Mouse (Mus musculus) brown adipose tissue, adult 24 weeks (tissue): ENCODE results near the gene Stk11. TPM values are rescaled to one million over a fixed set of nuclear protein-coding genes. Genes with fewer than 3 reads are reported as not detected.

Experiments used
- H3K27ac ChIP-seq: fragments of 200-500 bp; replicated peaks from 2 replicates; pipeline ENCODE4 v1.5.1; 2012; ENCODE audit warnings: low read depth, mild to moderate bottlenecking, low read length
- H3K4me1 ChIP-seq: fragments of 200-500 bp; 2 replicates; pipeline ENCODE4 v1.6.1; 2012; ENCODE audit warnings: low read length, mixed read lengths; ENCODE audit not compliant: control insufficient read depth, insufficient read depth, insufficient read length
- H3K4me3 ChIP-seq: fragments of 200-500 bp; 2 replicates; pipeline ENCODE4 v1.5.1; 2012; ENCODE audit warnings: low read depth, mild to moderate bottlenecking, low read length, moderate library complexity; ENCODE audit not compliant: insufficient read depth
- polyA plus RNA-seq: library from polyadenylated mRNA; stranded (reverse); fragments of >200 nt; gene quantifications from 2 replicates; pipeline ENCODE4 v1.2.4, GENCODE M21; 2012; ENCODE audit not compliant: missing spikeins, insufficient read depth, insufficient read length

Gene Stk11
- polyA plus RNA-seq, result 113 and 121 TPM in 2 replicates

GRCm38 (mm10) chr10:80115290-80115943 is at the start of gene Stk11:
Stk11 (plus strand) TSS chr10:80115803.
- Histone ChIP-seq H3K27ac (peak within 1 kb of the TSS; percentile 78), H3K4me3 (peak within 1 kb of the TSS; percentile 92), H3K4me1 (peaks cover 12% of the 10 kb centered on the region)

- peaks cover 33% of the 10 kb centered on the region for H3K4me1 ChIP-seq
- no peak overlapping the region for H3K27ac ChIP-seq
- H3K4me3 ChIP-seq, result no peak overlapping the region
Observed at GRCm38 (mm10) chr10:80069251-80069650, 46.4 kb upstream of the Stk11 start.

GRCm38 (mm10) chr10:80069948-80070450 is 45.6 kb upstream of the Stk11 start:
- Histone ChIP-seq H3K4me1 (peaks cover 40% of the 10 kb centered on the region), H3K27ac (no peak overlapping the region), H3K4me3 (no peak overlapping the region)

- H3K27ac ChIP-seq, result peak overlapping the region; percentile 80
- H3K4me3 ChIP-seq, result no peak overlapping the region
- H3K4me1 ChIP-seq, result peaks cover 44% of the 10 kb centered on the region
Observed at GRCm38 (mm10) chr10:80070837-80071515, 44.6 kb upstream of the Stk11 start.

- Histone ChIP-seq H3K4me3 (no peak overlapping the region), H3K4me1 (peaks cover 45% of the 10 kb centered on the region), H3K27ac (peak overlapping the region; percentile 80)
Observed at GRCm38 (mm10) chr10:80071516-80071900, 44.1 kb upstream of the Stk11 start.

- peak overlapping the region; percentile 49 for H3K27ac ChIP-seq
- H3K4me1 ChIP-seq, result peaks cover 45% of the 10 kb centered on the region
- no peak overlapping the region for H3K4me3 ChIP-seq
Observed at GRCm38 (mm10) chr10:80072623-80073489, 42.7 kb upstream of the Stk11 start.

- Histone ChIP-seq H3K4me3 (peak overlapping the region; percentile 65), H3K27ac (peak overlapping the region; percentile 80), H3K4me1 (peaks cover 45% of the 10 kb centered on the region)
Observed at GRCm38 (mm10) chr10:80074813-80075601, 40.6 kb upstream of the Stk11 start.

GRCm38 (mm10) chr10:80075924-80076323 is 39.7 kb upstream of the Stk11 start:
- Histone ChIP-seq H3K4me1 (peaks cover 45% of the 10 kb centered on the region), H3K27ac (peak overlapping the region; percentile 23; the same call in 1 of the 2 replicates), H3K4me3 (no peak overlapping the region)

- Histone ChIP-seq H3K27ac (no peak overlapping the region), H3K4me1 (peaks cover 43% of the 10 kb centered on the region), H3K4me3 (no peak overlapping the region)
Observed at GRCm38 (mm10) chr10:80076386-80076785, 39.2 kb upstream of the Stk11 start.

GRCm38 (mm10) chr10:80077312-80077711 is 38.3 kb upstream of the Stk11 start:
- no peak overlapping the region for H3K27ac ChIP-seq
- peaks cover 34% of the 10 kb centered on the region for H3K4me1 ChIP-seq
- H3K4me3 ChIP-seq, result no peak overlapping the region

GRCm38 (mm10) chr10:80078366-80078765 is 37.2 kb upstream of the Stk11 start:
- H3K27ac ChIP-seq, result no peak overlapping the region
- H3K4me3 ChIP-seq, result no peak overlapping the region
- H3K4me1 ChIP-seq, result peaks cover 24% of the 10 kb centered on the region

- H3K27ac ChIP-seq, result no peak overlapping the region
- H3K4me1 ChIP-seq, result peaks cover 11% of the 10 kb centered on the region
- no peak overlapping the region for H3K4me3 ChIP-seq
Observed at GRCm38 (mm10) chr10:80080396-80081070, 35.1 kb upstream of the Stk11 start.

GRCm38 (mm10) chr10:80081075-80081474 is 34.5 kb upstream of the Stk11 start:
- H3K4me1 ChIP-seq, result peaks cover 11% of the 10 kb centered on the region
- H3K4me3 ChIP-seq, result no peak overlapping the region
- no peak overlapping the region for H3K27ac ChIP-seq
